Mouse (Mus musculus) embryonic facial prominence, embryonic 12.5 days (tissue): ENCODE results near the gene Gm20458. TPM values are rescaled to one million over a fixed set of nuclear protein-coding genes. Genes with fewer than 3 reads are reported as not detected.

ENCODE experiments used
- ATAC-seq: fragments of 200-750 bp; cut with Nextera tagmentation; 2 replicates; pipeline ENCODE4 v1.8.0; 2017; ENCODE audit not compliant: insufficient number of reproducible peaks, insufficient read depth, low FRiP score, low TSS enrichment
- H3K27ac ChIP-seq: fragments of 300-500 bp; sonication (generic); 2 replicates; pipeline ENCODE4 v1.5.1; 2016; ENCODE audit warnings: mild to moderate bottlenecking
- H3K27me3 ChIP-seq: fragments of 300-500 bp; sonication (generic); 2 replicates; pipeline ENCODE4 v1.6.1; 2016; ENCODE audit warnings: mild to moderate bottlenecking, moderate library complexity
- H3K36me3 ChIP-seq: fragments of 300-500 bp; sonication (generic); 2 replicates; pipeline ENCODE4 v1.6.1; 2016; ENCODE audit warnings: mild to moderate bottlenecking
- H3K4me1 ChIP-seq: fragments of 300-500 bp; sonication (generic); 2 replicates; pipeline ENCODE4 v1.6.1; 2016
- H3K4me2 ChIP-seq: fragments of 300-500 bp; sonication (generic); replicated peaks from 2 replicates; pipeline ENCODE4 v1.6.1; 2016; ENCODE audit warnings: mild to moderate bottlenecking, moderate library complexity
- H3K4me3 ChIP-seq: fragments of 300-500 bp; sonication (generic); 2 replicates; pipeline ENCODE4 v1.5.1; 2016; ENCODE audit warnings: mild to moderate bottlenecking
- H3K9ac ChIP-seq: fragments of 300-500 bp; sonication (generic); 2 replicates; pipeline ENCODE4 v1.6.1; 2016; ENCODE audit warnings: mild to moderate bottlenecking, moderate library complexity
- H3K9me3 ChIP-seq: fragments of 300-500 bp; sonication (generic); 2 replicates; pipeline ENCODE4 v1.6.1; 2016; ENCODE audit warnings: mild to moderate bottlenecking, moderate library complexity
- whole genome bisulfite sequencing: fragments of 180-500 bp; shearing (Covaris S2); methylation state at CpG from one replicate; pipeline ENCODE4 v1.1.7; 2016; 5-methylcytosine and 5-hydroxymethylcytosine counted together
- polyA plus RNA-seq: library from polyadenylated mRNA; unstranded; fragments of >200 nt; fragmentation: Nextera tagmentation; extraction: Ambion mirVana; gene quantifications from 2 replicates; pipeline ENCODE4 v1.2.1, GENCODE M21; 2016

Gene Gm20458
- polyA plus RNA-seq, 1 experiment from 2014 or later, result 6.5 TPM

GRCm38 (mm10) chr2:164425401-164425800 is 35.4 kb upstream of the Gm20458 start:
- Histone ChIP-seq H3K9me3 (no peaks in the 10 kb centered on the region), H3K4me1 (peaks cover 2% of the 10 kb centered on the region; the same call in 1 of the 2 replicates), H3K27ac (no peak overlapping the region), H3K27me3 (no peaks in the 10 kb centered on the region), H3K9ac (no peak overlapping the region), H3K36me3 (peaks cover 25% of the 10 kb centered on the region), H3K4me3 (no peak overlapping the region), H3K4me2 (no peak overlapping the region)
- 84% methylated on average over 5 of the region's 5 CpGs for WGBS
- ATAC-seq, result no peak

- 30% methylated on average over 12 of the region's 12 CpGs for WGBS
These were observed 34.6 kb upstream of the Gm20458 start for GRCm38 (mm10) chr2:164426121-164426520.

GRCm38 (mm10) chr2:164426952-164427351 is 33.8 kb upstream of the Gm20458 start:
- Histone ChIP-seq H3K27ac (no peak overlapping the region), H3K9me3 (no peaks in the 10 kb centered on the region), H3K4me1 (peaks cover 17% of the 10 kb centered on the region), H3K27me3 (no peaks in the 10 kb centered on the region), H3K36me3 (peaks cover 25% of the 10 kb centered on the region), H3K4me3 (no peak overlapping the region), H3K9ac (no peak overlapping the region), H3K4me2 (no peak overlapping the region)
- no peak for ATAC-seq
- 87% methylated on average over 5 of the region's 5 CpGs for WGBS

More at GRCm38 (mm10) chr2:164426121-164426520, 34.6 kb upstream of the Gm20458 start:
- Histone ChIP-seq H3K27ac (no peak overlapping the region), H3K9me3 (no peaks in the 10 kb centered on the region), H3K4me3 (no peak overlapping the region), H3K4me1 (peaks cover 9% of the 10 kb centered on the region), H3K27me3 (no peaks in the 10 kb centered on the region), H3K4me2 (no peak overlapping the region), H3K9ac (no peak overlapping the region), H3K36me3 (peaks cover 25% of the 10 kb centered on the region)
- no peak for ATAC-seq

- H3K9ac ChIP-seq, result no peak overlapping the region
- no peak overlapping the region for H3K27ac ChIP-seq
- peaks cover 32% of the 10 kb centered on the region for H3K4me1 ChIP-seq
- no peak overlapping the region for H3K4me2 ChIP-seq
- H3K4me3 ChIP-seq, result no peak overlapping the region
- ATAC-seq, result no peak
- H3K27me3 ChIP-seq, result no peaks in the 10 kb centered on the region
- peaks cover 25% of the 10 kb centered on the region for H3K36me3 ChIP-seq
- 41% methylated on average over 5 of the region's 5 CpGs for WGBS
- no peaks in the 10 kb centered on the region for H3K9me3 ChIP-seq
These were observed 32.3 kb upstream of the Gm20458 start for GRCm38 (mm10) chr2:164428451-164428850.

- H3K9me3 ChIP-seq, result no peaks in the 10 kb centered on the region
- H3K4me1 ChIP-seq, result peaks cover 37% of the 10 kb centered on the region
- ATAC-seq, result no peak
- H3K27ac ChIP-seq, result 0 out of 2 replicates have a peak overlapping the region, but pooled peaks have one; percentile 4
- WGBS, result 43% methylated on average over 15 of the region's 15 CpGs
- H3K4me2 ChIP-seq, result peak overlapping the region; percentile 13; the same call in 1 of the 2 replicates
- H3K36me3 ChIP-seq, result peaks cover 20% of the 10 kb centered on the region
- no peak overlapping the region for H3K9ac ChIP-seq
- no peaks in the 10 kb centered on the region for H3K27me3 ChIP-seq
- H3K4me3 ChIP-seq, result no peak overlapping the region
These were observed 30.7 kb upstream of the Gm20458 start for GRCm38 (mm10) chr2:164429881-164430615.

GRCm38 (mm10) chr2:164430697-164431096 is 30.1 kb upstream of the Gm20458 start:
- WGBS, result 9% methylated on average over 7 of the region's 7 CpGs
- H3K27ac ChIP-seq, result 0 out of 2 replicates have a peak overlapping the region, but pooled peaks have one; percentile 4
- no peak overlapping the region for H3K4me3 ChIP-seq
- no peaks in the 10 kb centered on the region for H3K9me3 ChIP-seq
- peak overlapping the region; percentile 13 for H3K4me2 ChIP-seq
- peaks cover 44% of the 10 kb centered on the region for H3K4me1 ChIP-seq
- H3K36me3 ChIP-seq, result peaks cover 20% of the 10 kb centered on the region
- no peak overlapping the region for H3K9ac ChIP-seq
- H3K27me3 ChIP-seq, result no peaks in the 10 kb centered on the region
- 0 out of 2 replicates have a peak, but pooled peaks have one; percentile 53 for ATAC-seq

GRCm38 (mm10) chr2:164431676-164432465 is 28.9 kb upstream of the Gm20458 start:
- Histone ChIP-seq H3K36me3 (peaks cover 15% of the 10 kb centered on the region), H3K9me3 (no peaks in the 10 kb centered on the region), H3K27ac (0 out of 2 replicates have a peak overlapping the region, but pooled peaks have one; percentile 11), H3K9ac (peak overlapping the region; percentile 22; the same call in 1 of the 2 replicates), H3K27me3 (no peaks in the 10 kb centered on the region), H3K4me1 (peaks cover 55% of the 10 kb centered on the region), H3K4me3 (no peak overlapping the region), H3K4me2 (no peak overlapping the region)
- ATAC-seq, result no peak
- WGBS, result 59% methylated on average over 9 of the region's 9 CpGs

- H3K9me3 ChIP-seq, result no peaks in the 10 kb centered on the region
- no peak overlapping the region for H3K4me3 ChIP-seq
- H3K36me3 ChIP-seq, result peaks cover 9% of the 10 kb centered on the region
- H3K9ac ChIP-seq, result peak overlapping the region; percentile 22; the same call in 1 of the 2 replicates
- no peaks in the 10 kb centered on the region for H3K27me3 ChIP-seq
- no peak overlapping the region for H3K27ac ChIP-seq
- peaks cover 63% of the 10 kb centered on the region for H3K4me1 ChIP-seq
- 19% methylated on average over 22 of the region's 22 CpGs for WGBS
- no peak for ATAC-seq
- H3K4me2 ChIP-seq, result peak overlapping the region; percentile 31
These were observed 28.1 kb upstream of the Gm20458 start for GRCm38 (mm10) chr2:164432541-164433191.

GRCm38 (mm10) chr2:164433278-164433895 is 27.4 kb upstream of the Gm20458 start:
- H3K4me2 ChIP-seq, result peak overlapping the region; percentile 31
- 69% methylated on average over 9 of the region's 9 CpGs for WGBS
- H3K9ac ChIP-seq, result no peak overlapping the region
- no peak overlapping the region for H3K4me3 ChIP-seq
- H3K27me3 ChIP-seq, result no peaks in the 10 kb centered on the region
- no peak for ATAC-seq
- H3K9me3 ChIP-seq, result no peaks in the 10 kb centered on the region
- peaks cover 68% of the 10 kb centered on the region for H3K4me1 ChIP-seq
- 0 out of 2 replicates have a peak overlapping the region, but pooled peaks have one; percentile 13 for H3K27ac ChIP-seq
- peaks cover 7% of the 10 kb centered on the region; the same call in 1 of the 2 replicates for H3K36me3 ChIP-seq

GRCm38 (mm10) chr2:164434681-164435080 is 26.1 kb upstream of the Gm20458 start:
- no peaks in the 10 kb centered on the region for H3K27me3 ChIP-seq
- no peaks in the 10 kb centered on the region for H3K36me3 ChIP-seq
- H3K4me3 ChIP-seq, result no peak overlapping the region
- H3K4me2 ChIP-seq, result no peak overlapping the region
- no peaks in the 10 kb centered on the region for H3K9me3 ChIP-seq
- H3K4me1 ChIP-seq, result peaks cover 70% of the 10 kb centered on the region
- no peak overlapping the region for H3K9ac ChIP-seq
- 72% methylated on average over 3 of the region's 3 CpGs for WGBS
- no peak for ATAC-seq
- H3K27ac ChIP-seq, result no peak overlapping the region
